Mouse (Mus musculus) brain, embryonic 14.5 days (tissue): ENCODE data around the gene Egfl7. TPM values are rescaled to one million over a fixed set of nuclear protein-coding genes. Genes with fewer than 3 reads are reported as not detected.

Source experiments
- DNase-seq: peaks from one replicate; pipeline ENCODE4 v3.0.0-alpha.2; 2011; ENCODE audit warnings: low read depth
- CTCF ChIP-seq: fragments of 200-500 bp; IDR thresholded peaks from 2 replicates; pipeline ENCODE4 v1.5.1; 2012; ENCODE audit warnings: inconsistent platforms, mild to moderate bottlenecking, moderate library complexity, borderline replicate concordance; ENCODE audit not compliant: insufficient read depth, insufficient read length; ENCODE audit errors: extremely low read depth
- POLR2A ChIP-seq: fragments of 200-500 bp; IDR thresholded peaks from 2 replicates; pipeline ENCODE4 v1.6.1; 2012; ENCODE audit warnings: mild to moderate bottlenecking, inconsistent platforms, borderline replicate concordance; ENCODE audit not compliant: poor library complexity, insufficient read depth, insufficient read length, severe bottlenecking; ENCODE audit errors: extremely low read depth
- polyA plus RNA-seq: library from polyadenylated mRNA; depleted of rRNA; stranded (reverse); fragments of >200 nt; gene quantifications from 2 replicates; pipeline ENCODE4 v1.2.3, GENCODE M21; 2012

Gene Egfl7
- polyA plus RNA-seq, 1 experiment: 139 TPM

GRCm38 (mm10) chr2:26550205-26550604 is 29.6 kb upstream of the Egfl7 start:
- peak; percentile 45 for DNase-seq
- no peak for TF ChIP-seq CTCF
- TF ChIP-seq POLR2A: no peak

GRCm38 (mm10) chr2:26550777-26551176 is 29.0 kb upstream of the Egfl7 start:
- DNase-seq: no peak
- TF ChIP-seq POLR2A: no peak

- TF ChIP-seq CTCF: no peak
- no peak for TF ChIP-seq POLR2A
- DNase-seq: no peak
Measured at GRCm38 (mm10) chr2:26551446-26551845, 28.4 kb upstream of the Egfl7 start.

GRCm38 (mm10) chr2:26552066-26552465 is 27.7 kb upstream of the Egfl7 start:
- no peak for DNase-seq
- TF ChIP-seq POLR2A (no peak), CTCF (no peak)

- TF ChIP-seq CTCF (no peak), POLR2A (no peak)
- no peak for DNase-seq
Measured at GRCm38 (mm10) chr2:26553904-26554303, 25.9 kb upstream of the Egfl7 start.

- no peak for DNase-seq
- no peak for TF ChIP-seq POLR2A
Measured at GRCm38 (mm10) chr2:26555076-26555475, 24.7 kb upstream of the Egfl7 start.

- TF ChIP-seq POLR2A (no peak), CTCF (no peak)
- DNase-seq: no peak
Measured at GRCm38 (mm10) chr2:26556535-26556993, 23.2 kb upstream of the Egfl7 start.

- no peak for DNase-seq
- no peak for TF ChIP-seq POLR2A
- TF ChIP-seq CTCF: no peak
Measured at GRCm38 (mm10) chr2:26560506-26560905, 19.3 kb upstream of the Egfl7 start.

- TF ChIP-seq CTCF (peak; percentile 83; the same call in 1 of the 2 replicates), POLR2A (no peak)
- DNase-seq: peak; percentile 83
Measured at GRCm38 (mm10) chr2:26561351-26562016, 18.3 kb upstream of the Egfl7 start.

GRCm38 (mm10) chr2:26566221-26566620 is 13.6 kb upstream of the Egfl7 start:
- TF ChIP-seq POLR2A: no peak
- TF ChIP-seq CTCF: peak; percentile 64
- DNase-seq: peak; percentile 60

GRCm38 (mm10) chr2:26570034-26570433 is 9.8 kb upstream of the Egfl7 start:
- peak; percentile 67 for DNase-seq
- TF ChIP-seq CTCF (peak; percentile 76; the same call in 1 of the 2 replicates), POLR2A (no peak)

- DNase-seq: no peak
- TF ChIP-seq CTCF (no peak), POLR2A (no peak)
Measured at GRCm38 (mm10) chr2:26571400-26571799, 8.4 kb upstream of the Egfl7 start.

GRCm38 (mm10) chr2:26571826-26572225 is 8.0 kb upstream of the Egfl7 start:
- TF ChIP-seq POLR2A (no peak), CTCF (no peak)
- no peak for DNase-seq
